Mouse (Mus musculus) 3T3-L1 (cell line): Measurements from ENCODE around the gene Dnah5.
"Not testable (repeated sequence)": the region's sequence is repeated elsewhere in the genome, so short reads cannot be mapped to it uniquely, and the experiment has no call there.

Experiments
- DNase-seq: peaks from one replicate; pipeline ENCODE4 v3.0.0-alpha.2; 2015; ENCODE audit warnings: low read depth, low spot score

The Dnah5 gene

GRCm38 (mm10) chr15:28307131-28307530, 103.6 kb downstream of the Dnah5 start:
- DNase-seq = no peak

GRCm38 (mm10) chr15:28307884-28308283, 104.3 kb downstream of the Dnah5 start:
- DNase-seq = no peak

GRCm38 (mm10) chr15:28310516-28310915, 107.0 kb downstream of the Dnah5 start:
- no peak for DNase-seq

- DNase-seq = no peak
These were observed 109.9 kb downstream of the Dnah5 start for GRCm38 (mm10) chr15:28313451-28313850.

DNA sequence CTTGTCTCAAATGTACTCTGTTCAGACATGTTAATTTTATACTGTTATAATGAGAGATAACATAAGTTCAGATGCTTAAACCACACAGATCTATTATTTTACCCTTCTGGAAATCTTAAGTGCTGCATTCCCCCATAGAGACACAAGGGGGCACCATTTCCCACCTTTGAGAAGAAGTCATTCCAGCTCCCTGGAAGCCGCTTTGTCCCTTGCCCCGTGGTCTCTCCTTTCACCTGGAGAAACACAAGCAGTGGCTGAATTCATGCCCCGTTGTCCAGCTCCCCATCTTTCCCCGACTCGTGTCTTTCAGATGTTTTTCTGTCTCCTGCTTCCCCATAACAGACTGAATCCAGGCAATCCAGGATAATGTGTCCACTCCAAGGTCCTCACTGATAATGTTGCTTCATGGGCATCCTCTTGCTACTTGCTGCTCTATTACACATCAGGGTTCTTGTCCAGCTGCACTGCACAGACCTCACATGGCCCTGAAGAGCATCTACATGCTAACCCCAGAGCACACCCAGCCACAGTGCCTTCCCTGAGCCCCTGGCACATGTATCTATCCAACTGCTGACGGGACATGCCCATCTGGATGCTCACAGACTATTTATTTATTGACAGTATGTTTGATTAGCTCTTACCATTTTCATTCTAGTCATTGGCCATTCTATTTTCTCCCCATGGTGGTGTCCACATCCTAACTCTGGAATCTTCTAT, 112.4 kb downstream of the Dnah5 start:
- DNase-seq = peak; percentile 66

GRCm38 (mm10) chr15:28322533-28322932, 119.0 kb downstream of the Dnah5 start:
- DNase-seq = no peak

- DNase-seq = no peak
These were observed 123.4 kb downstream of the Dnah5 start for GRCm38 (mm10) chr15:28326985-28327384.

GRCm38 (mm10) chr15:28327441-28327840, 123.9 kb downstream of the Dnah5 start:
- DNase-seq = no peak

DNA sequence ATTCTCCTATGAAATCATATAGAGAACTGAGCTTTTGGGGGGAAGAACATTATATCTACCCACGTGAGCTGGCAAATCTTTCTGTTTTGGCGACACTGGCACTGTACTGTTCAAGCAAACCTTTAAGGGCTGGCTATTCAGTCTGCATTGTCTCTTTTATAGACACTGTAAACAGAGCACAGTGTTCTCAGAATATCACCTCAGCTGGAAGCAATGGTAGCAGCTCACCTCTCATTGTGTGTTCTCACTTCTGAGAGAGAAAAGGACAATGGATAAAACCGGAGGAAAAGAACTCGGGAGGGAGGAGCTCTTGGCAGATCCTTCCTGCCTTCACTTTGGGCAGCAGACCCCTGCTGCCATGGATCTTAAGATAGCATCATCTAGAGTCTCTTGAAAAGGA, 137.6 kb downstream of the Dnah5 start:
- DNase-seq = no peak

DNA sequence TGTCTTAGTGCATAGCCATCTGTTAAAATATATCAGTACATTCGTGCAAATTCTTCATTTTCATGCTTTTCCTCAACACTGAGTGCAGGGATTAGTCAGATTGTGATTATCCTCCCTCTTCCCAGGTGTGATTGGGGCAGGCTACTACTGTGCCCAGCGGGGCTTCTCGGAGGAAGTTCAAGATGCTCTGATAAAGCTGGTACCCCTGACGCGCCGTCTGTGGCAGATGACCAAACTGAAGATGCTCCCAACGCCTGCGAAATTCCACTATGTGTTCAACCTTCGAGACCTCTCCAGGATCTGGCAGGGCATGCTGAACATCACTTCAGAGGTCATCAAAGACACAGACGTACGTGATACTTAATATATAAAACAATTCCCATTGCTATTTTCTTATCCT, 164.0 kb downstream of the Dnah5 start:
- no peak for DNase-seq

- no peak for DNase-seq
These were observed 166.9 kb downstream of the Dnah5 start for GRCm38 (mm10) chr15:28370431-28370830.

GRCm38 (mm10) chr15:28371506-28371905, 168.0 kb downstream of the Dnah5 start:
- no peak for DNase-seq

- DNase-seq = no peak
These were observed 170.8 kb downstream of the Dnah5 start for GRCm38 (mm10) chr15:28374394-28374793.

GRCm38 (mm10) chr15:28380909-28381308, 177.4 kb downstream of the Dnah5 start:
- no peak for DNase-seq

- DNase-seq = not testable (repeated sequence)
These were observed 190.2 kb downstream of the Dnah5 start for GRCm38 (mm10) chr15:28393723-28394122.

DNA sequence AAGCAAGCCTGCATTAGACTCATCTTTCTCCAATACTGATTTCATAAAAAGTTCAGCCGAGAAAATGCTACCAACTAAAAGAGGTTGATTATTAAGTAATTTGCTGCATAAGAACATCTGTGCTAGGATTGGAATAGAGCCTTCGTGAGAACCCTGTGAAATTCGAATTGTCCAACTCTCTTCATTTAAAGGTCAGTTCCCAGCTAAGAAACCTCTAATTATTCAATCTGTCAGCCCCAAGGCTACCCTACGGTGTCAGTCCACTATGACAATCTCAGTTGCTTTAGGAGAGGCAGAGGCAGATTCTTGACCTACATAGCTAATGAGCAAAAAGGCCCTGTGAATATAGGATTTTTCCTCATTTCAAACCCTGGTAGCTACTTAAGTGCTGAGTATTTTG, 191.9 kb downstream of the Dnah5 start:
- DNase-seq = no peak

DNA sequence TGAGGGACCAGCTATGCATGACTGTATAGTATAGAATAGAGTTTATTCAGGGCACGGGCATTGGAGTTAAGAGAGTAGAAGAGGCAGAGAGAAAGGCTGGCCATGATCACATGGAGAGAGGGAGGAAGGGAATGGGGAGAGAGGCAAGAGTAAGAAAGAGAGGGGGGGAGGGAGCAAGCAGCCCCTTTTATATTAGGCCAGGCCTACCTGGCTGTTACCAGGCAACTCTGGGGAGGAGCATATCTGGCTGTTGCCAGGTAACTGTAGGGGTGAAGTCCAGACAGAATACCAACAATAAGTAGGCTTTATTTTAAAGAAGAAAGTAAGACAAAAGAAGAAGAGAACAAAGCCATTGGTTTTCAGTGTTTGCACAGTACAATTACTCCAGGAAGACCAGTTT, 194.9 kb downstream of the Dnah5 start:
- no peak for DNase-seq

- DNase-seq = no peak
These were observed 195.7 kb downstream of the Dnah5 start for GRCm38 (mm10) chr15:28399258-28399657.

DNA sequence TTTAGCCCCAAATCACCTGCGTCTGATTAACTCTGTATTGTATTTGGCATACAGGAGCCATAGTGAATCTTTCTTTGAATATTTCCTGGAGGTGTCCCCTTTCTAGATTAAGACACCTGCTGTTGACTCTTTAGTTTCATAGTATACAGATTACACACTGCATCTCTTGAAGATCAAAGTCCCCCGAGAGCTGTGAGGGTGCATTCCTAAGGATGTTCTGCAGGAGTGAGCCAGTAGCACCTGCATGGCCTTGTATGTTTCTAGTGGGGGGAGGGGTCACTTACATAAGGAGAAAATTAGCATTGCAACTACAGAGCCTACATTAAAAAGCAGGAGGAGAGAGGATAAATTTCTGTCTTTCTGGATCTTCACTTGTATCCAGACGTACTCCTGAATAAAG, 201.1 kb downstream of the Dnah5 start:
- DNase-seq = no peak

GRCm38 (mm10) chr15:28405136-28405535, 201.6 kb downstream of the Dnah5 start:
- peak; percentile 1 for DNase-seq

DNA sequence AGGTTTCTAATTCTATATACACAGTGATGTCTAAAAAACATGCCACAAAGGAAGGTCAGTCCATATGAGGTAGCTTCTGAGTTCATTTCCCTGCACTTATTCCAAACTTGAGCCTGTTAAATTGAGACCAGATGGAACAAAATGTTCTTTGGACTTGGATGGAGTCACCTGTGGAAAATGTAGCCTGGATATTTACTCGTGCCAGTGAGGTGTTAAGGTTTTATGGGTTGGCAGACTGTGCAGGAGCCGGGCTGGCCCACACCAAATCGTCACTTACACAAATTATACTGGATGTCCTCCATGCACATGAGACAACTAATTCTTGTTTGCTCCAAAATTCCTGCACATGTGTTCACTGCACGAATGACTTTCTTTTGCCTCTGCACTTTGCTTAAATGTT, 236.2 kb downstream of the Dnah5 start:
- no peak for DNase-seq

GRCm38 (mm10) chr15:28444494-28444893, 240.9 kb downstream of the Dnah5 start:
- DNase-seq = no peak

DNA sequence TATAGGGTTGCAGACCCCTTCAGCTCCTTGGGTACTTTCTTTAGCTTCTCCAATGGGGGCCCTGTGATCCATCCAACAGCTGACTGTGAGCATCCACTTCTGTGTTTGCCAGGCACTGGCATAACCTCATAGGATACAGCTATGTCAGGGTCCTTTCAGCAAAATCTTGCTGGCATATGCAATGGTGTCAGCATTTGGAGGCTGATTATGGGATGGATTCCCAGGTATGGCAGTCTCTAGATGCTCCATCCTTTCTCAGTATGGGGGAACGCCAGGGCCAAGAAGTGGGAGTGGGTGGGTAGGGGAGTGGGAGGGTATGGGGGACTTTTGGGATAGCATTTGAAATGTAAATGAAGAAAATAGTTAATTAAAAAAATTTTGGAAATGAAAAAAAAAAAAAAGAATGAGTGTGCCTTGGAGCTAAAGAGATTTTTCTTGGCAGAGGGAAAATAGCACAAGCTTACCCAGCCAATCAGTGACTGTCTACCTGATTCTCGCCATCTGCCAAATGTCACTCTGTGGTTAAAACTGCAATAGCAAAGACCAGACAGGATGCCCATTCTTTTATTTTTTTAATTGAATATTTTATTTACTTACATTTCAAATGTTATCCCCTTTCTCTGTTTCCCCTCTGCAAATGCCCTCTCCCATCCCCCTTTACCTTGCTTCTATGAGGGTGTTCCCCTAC, 257.7 kb downstream of the Dnah5 start:
- not testable (repeated sequence) for DNase-seq
